Mouse (Mus musculus) left cerebral cortex, postnatal 25 days (tissue): ENCODE results near the gene Pde4d. TPM values are rescaled to one million over a fixed set of nuclear protein-coding genes. Genes with fewer than 3 reads are reported as not detected.

Experiments
- DNase-seq, 2 experiments: peaks; one replicate each; pipeline ENCODE4 v3.0.0; 2022; ENCODE audit warnings: low spot score in 2 of 2, mixed read lengths in 1 of 2
- intact Hi-C: fragments of 180-260 bp; cut with DNase I; formaldehyde crosslinking; loops from one replicate; pipeline ENCODE4 v1.15.1; 2025
- total RNA-seq, 2 experiments: library from RNA; stranded (reverse); gene quantifications; 2 replicates each; pipeline ENCODE4 v1.2.3; 2021

The Pde4d gene
- total RNA-seq, 2 experiments from 2014 or later, result 108 to 116 TPM

GRCm38 (mm10) chr13:109298852-109299251, 849.1 kb downstream of the Pde4d start:
- DNase-seq, result no peak
- intact Hi-C loops, result no loop called here

DNA sequence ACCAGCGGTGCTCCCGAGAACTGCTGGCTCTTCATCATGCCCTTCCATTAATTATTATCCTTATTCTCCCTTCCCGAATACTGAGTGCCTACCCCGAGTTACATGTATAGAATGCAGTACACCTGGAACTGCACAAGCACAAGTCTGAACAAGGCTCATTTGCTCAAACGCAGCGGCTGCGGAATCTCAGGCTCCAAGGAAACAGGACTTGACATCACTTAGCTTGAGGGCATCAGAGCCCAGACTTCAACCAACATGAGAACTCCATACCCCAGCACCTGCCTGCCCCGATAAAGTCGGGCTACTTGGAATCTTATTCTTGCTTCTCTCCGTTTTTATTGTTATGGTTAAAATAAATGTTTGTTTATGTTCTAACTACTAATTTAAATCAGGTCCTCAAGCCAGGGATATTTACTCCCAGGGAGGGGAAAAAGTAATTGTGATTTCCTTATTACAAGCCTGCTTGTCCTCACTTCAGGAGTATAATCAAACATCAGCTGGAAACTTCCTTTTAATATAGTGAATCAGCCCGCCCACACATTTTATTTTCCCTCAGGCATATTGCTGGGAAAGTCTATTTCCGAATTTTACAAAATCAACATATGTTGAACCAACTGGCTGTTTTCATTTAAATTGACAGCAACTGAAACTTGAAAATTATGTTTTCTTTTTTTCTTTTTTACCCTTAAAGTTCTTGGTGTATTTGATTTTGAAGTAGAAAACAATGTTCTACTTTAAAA, 849.9 kb downstream of the Pde4d start:
- peak; percentile 26 to 35 for DNase-seq
- intact Hi-C loops, result no loop called here

- intact Hi-C loops, result no loop called here
- DNase-seq, result no peak
Observed at GRCm38 (mm10) chr13:109312542-109312941, 862.8 kb downstream of the Pde4d start.

GRCm38 (mm10) chr13:109315608-109316007, 865.9 kb downstream of the Pde4d start:
- intact Hi-C loops, result no loop called here
- no peak for DNase-seq

DNA sequence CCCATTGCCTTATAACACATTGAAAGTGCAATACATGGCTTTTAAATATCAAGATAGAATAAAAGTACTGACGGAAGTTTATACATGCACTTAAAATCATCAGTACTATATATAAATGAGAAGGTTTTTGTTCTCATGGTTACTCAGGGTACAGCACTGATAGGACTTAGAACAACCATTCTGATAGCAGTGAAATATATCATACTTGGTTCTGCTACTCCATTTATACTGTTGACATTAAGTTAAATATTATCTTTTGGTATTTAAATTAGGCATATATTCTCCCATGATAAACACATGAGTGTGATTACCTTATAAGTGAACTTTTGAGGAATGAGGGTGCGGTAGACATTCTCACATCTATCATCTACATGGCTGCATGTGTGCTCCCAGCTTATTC, 867.9 kb downstream of the Pde4d start:
- intact Hi-C loops, result no loop called here
- no peak for DNase-seq

- intact Hi-C loops, result no loop called here
- DNase-seq, result no peak
Observed at GRCm38 (mm10) chr13:109318434-109318998, 868.8 kb downstream of the Pde4d start.

GRCm38 (mm10) chr13:109326061-109326460, 876.3 kb downstream of the Pde4d start:
- intact Hi-C loops, result no loop called here

DNA sequence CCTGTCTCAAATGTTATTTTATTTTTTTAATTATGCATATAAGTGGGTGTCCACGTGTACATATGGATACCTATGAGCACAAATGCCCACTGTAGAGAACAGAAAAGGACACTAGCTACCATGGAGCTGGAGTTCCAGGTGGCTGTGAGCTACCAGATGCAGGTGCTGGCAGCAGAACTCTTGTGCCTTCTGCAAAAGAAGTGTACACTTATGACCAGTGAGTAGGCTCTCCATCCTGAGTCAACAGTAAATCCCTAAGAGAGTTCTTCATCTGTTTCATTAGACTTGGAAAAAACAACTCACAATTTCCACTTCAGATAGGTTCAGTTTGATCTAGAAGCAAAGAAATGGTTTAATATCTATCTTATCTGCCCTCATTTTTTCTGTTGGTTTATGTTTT, 881.8 kb downstream of the Pde4d start:
- no peak for DNase-seq
- intact Hi-C loops, result no loop called here

More at GRCm38 (mm10) chr13:109326061-109326460, 876.3 kb downstream of the Pde4d start:
- DNase-seq, result no peak

DNA sequence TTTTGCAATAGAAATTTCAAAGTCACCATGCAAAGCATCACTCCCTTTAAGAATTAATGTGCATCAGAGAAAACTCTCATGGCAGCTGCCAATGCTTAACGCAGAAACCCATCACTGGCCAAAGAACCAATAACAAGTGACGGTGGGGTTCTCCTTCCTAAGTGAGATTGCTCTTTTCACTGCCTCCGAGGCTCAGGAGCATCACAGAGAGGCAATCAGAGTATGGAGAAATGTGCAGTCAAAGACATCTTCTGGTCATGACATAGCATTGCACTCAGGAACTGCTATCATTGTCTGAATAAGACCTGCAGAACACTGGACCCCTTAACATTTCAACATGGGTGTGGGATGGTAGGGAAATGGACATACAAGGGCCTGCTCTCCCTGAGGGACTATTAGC, 892.2 kb downstream of the Pde4d start:
- intact Hi-C loops, result loop anchor here (2.0 to 5.0 kb wide), 4 partner anchors 113 to 265 kb away; no protein-coding TSS in a partner anchor
- no peak for DNase-seq

GRCm38 (mm10) chr13:109342469-109342868, 892.7 kb downstream of the Pde4d start:
- DNase-seq, result no peak
- intact Hi-C loops, result loop anchor here (2.0 to 5.0 kb wide), 4 partner anchors 114 to 265 kb away; no protein-coding TSS in a partner anchor

GRCm38 (mm10) chr13:109343596-109343995, 893.8 kb downstream of the Pde4d start:
- intact Hi-C loops, result loop anchor here (2.0 to 5.0 kb wide), 4 partner anchors 115 to 264 kb away; no protein-coding TSS in a partner anchor
- DNase-seq, result peak; percentile 76 to 91

DNA sequence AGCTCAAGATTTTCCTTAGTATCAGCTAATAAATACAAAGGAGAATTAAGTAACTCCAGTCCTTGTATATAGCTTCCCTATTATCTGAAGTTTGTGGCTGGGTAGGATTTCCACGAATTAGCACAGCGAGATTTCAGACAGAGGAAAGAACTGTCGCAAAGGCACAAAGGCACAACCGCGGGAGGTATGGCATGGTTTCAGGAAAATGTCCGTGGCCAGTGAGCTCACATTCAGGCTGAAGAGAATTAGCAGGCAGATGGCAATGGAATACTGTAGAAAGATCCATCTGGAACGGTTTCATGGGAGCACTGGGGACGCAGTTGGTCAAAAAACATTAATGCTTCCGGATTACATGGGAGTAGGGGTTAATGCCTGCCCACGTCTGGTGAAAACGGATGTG, 898.0 kb downstream of the Pde4d start:
- intact Hi-C loops, result no loop called here
- no peak for DNase-seq

DNA sequence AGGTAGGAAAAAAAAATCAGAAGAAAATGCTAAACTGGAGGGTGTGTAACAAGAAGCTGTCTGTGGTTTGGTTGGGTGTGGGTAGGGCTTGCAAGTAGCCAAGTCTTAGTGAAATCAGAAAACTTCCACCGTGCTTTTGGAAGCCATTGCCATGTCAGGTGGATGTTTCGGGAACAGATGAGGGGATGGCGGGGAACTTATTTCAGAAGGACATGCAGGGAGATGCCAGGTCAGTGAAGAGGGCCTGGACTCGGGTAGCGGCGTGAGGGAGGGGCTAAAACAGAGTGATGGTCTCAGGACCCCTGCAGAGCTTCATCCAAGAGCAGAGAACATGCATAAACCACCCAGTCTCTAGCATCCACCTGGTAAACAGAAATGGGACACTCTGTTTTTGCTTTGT, 898.6 kb downstream of the Pde4d start:
- intact Hi-C loops, result no loop called here
- DNase-seq, result no peak

GRCm38 (mm10) chr13:109350100-109350499, 900.4 kb downstream of the Pde4d start:
- intact Hi-C loops, result loop anchor here (10.0 kb wide), 1 partner anchor 385 kb away; no protein-coding TSS in a partner anchor
- DNase-seq, result no peak

DNA sequence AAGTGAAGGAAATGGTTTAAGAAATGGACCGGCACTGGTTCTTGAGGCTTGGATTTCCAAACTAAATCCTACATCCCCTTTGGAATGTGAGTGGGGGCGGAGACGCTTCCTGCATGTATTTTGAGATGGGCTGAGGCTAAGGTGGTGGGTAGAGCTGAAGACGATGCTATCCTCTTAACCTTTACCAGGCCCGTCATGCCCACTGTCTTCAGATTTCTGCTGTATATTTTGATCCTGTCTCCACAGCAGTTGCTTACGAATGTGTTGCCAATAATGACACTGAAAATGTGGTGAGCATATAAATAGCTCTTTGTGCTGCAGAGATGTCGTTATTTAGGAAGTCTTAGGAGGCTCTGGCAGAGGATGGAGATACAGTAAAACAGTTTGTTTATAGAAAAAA, 904.3 kb downstream of the Pde4d start:
- intact Hi-C loops, result loop anchor here (10.0 kb wide), 1 partner anchor 381 kb away; no protein-coding TSS in a partner anchor
- DNase-seq, result peak in 1 of 2 experiments; percentile 25

- peak in 1 of 2 experiments; percentile 19 for DNase-seq
- intact Hi-C loops, result loop anchor here (5.0 to 10.0 kb wide), 2 partner anchors 251 to 379 kb away; no protein-coding TSS in a partner anchor
Observed at GRCm38 (mm10) chr13:109356252-109356651, 906.5 kb downstream of the Pde4d start.

- DNase-seq, result peak in 1 of 2 experiments; percentile 28
- intact Hi-C loops, result loop anchor here (5.0 to 10.0 kb wide), 2 partner anchors 247 to 375 kb away; no protein-coding TSS in a partner anchor
Observed at GRCm38 (mm10) chr13:109359994-109360393, 910.2 kb downstream of the Pde4d start.

DNA sequence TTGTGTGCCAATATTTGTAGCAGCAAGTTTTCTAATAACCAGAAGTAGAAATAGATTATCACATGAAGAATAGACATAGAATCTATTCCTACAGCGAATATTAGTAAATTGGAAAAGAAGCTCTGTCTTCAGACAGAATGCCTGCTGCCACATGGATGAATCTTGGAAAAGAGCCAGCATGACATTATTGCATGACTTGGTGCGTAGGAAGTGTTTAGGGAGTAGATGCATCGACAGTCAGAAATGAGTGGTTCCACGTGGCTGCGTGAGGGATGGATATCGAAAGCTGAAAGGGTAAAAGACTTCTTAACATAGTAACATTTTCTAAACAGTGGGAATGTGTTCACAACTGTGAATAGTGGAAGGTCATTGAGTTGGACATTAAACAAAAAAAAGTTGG, 912.6 kb downstream of the Pde4d start:
- DNase-seq, result peak; percentile 19 to 30
- intact Hi-C loops, result no loop called here

GRCm38 (mm10) chr13:109374465-109374864, 924.7 kb downstream of the Pde4d start:
- intact Hi-C loops, result no loop called here

GRCm38 (mm10) chr13:109376681-109377080, 926.9 kb downstream of the Pde4d start:
- no peak for DNase-seq
- intact Hi-C loops, result no loop called here

More at GRCm38 (mm10) chr13:109374465-109374864, 924.7 kb downstream of the Pde4d start:
- DNase-seq, result no peak

DNA sequence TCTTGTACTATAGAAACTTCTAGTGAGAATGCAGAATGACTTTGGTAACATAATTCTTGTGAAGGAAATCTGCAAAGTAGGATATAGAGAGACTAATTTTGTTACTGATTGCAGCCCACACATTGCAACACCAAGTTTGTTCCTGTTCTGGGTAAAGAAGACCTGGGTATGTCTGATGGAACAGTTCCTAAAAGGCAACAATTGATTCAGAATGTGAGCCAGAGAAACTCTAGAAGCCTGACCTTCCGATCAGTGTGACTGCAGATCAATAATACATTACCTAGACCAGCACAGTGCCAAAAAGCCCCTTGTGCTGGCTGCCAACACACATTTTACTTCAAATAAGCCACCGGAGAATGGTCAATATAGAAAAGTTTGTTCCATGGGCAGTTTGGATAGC, 930.4 kb downstream of the Pde4d start:
- intact Hi-C loops, result no loop called here
- no peak for DNase-seq
